Mouse (Mus musculus) spleen, adult 2 months (tissue): ENCODE measurements at regions not wholly inside any gene's neighbourhood (a gene's known extent, or its start where the extent isn't known, plus 50 kb on each side); places are given as distances from the start of the nearest gene placed in this dataset.

Experiments used
- CTCF ChIP-seq: fragments of 200-500 bp; IDR thresholded peaks from 2 replicates; pipeline ENCODE4 v1.5.1; 2011; ENCODE audit warnings: mild to moderate bottlenecking, inconsistent platforms; ENCODE audit not compliant: insufficient read depth, insufficient read length, insufficient replicate concordance; ENCODE audit errors: extremely low read depth
- POLR2A ChIP-seq: fragments of 200-500 bp; IDR thresholded peaks from 2 replicates; pipeline ENCODE4 v1.6.1; 2011; ENCODE audit warnings: low read depth, low read length, inconsistent platforms

DNA sequence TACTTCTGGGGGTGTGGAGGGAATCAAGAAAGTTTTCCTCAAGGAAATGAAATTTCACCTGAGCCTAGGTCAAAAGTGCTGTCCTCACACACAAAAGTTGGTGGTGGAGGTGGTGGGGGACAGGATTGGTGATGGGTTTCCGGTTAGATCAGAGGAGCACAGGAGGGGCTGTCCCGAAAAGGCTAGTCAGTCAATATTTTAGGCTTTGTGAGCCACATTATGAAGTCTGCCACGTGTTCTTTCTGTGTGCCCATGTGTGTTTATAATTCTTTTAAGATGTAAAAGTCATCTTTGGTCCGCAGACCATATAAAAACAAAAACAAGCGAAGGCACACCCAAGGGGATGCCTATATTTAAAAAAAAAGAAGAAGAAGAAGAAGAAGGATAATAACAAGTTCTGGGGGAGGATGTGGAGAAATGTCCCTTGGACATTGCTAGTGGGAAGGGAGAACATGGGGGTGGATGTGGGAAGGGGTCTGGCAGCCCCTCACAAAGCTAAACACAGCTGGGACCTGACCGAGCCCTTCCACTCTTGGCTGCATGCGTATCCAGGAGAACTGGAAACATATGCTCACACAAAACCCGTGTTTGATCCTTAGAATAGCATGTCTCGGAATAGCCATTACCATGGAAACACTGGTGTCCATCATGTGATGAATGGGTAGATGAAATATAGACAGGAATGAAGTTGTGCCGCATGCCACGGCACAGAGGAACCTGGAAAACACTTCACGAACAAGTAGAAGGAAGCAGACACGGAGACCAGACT is 98.7 kb upstream of the Slc45a1 start:
- TF ChIP-seq CTCF, result no peak
- no peak for TF ChIP-seq POLR2A
